Mouse (Mus musculus): ENCODE results near the gene Itga9.

DNA sequence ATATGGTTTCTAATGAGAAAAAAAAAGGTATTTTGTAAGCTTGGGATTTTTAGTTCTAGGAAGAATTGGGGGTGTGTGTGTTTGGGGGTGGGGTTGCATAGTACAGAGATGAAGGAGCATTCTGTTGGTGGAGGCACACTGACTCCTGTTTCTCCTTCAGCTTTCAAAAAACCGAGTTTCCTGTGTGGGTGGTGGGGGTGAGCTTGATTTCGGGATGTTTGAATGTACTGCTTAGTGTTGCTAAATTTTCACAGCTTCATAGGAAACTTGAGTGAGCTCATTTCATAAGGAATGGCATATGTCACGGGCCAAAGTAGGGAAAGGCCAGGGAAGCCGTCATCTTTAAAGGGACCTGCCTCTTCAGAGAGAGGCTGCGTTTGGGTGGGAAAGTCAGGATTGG is 122.5 kb downstream of the Itga9 start:
- TF ChIP-seq CTCF (IDR thresholded peaks at IDR 0.05; ENCODE audit: control insufficient read depth, insufficient read depth, insufficient replicate concordance, low read depth, low read length) = no peak
- TF ChIP-seq POLR2A (IDR thresholded peaks at IDR 0.05; ENCODE audit: control insufficient read depth, low read depth, low read length) = no peak
